Mouse (Mus musculus) kidney, embryonic 16.5 days (tissue): ENCODE measurements around the gene Ints1. TPM values are rescaled to one million over a fixed set of nuclear protein-coding genes. Genes with fewer than 3 reads are reported as not detected.

Source experiments
- microRNA-seq: library from miRNA; unstranded; fragments of <30 nt; microRNA quantifications from one replicate; pipeline ENCODE4, GENCODE M21; 2016
- polyA plus RNA-seq: library from polyadenylated mRNA; unstranded; fragments of >200 nt; fragmentation: Nextera tagmentation; extraction: Ambion mirVana; gene quantifications from 2 replicates; pipeline ENCODE4 v1.2.1, GENCODE M21; 2015

Ints1 gene
- polyA plus RNA-seq, 1 experiment from 2014 or later = 28.3 TPM

Small RNA genes lying within 50 kb of the gene (microRNA-seq; reads per million reads assigned to microRNA genes)
- gene Mir7037 = not detected

Other genes with a start within 250 kb of the Ints1 start
- gene Uncx, start 232.2 kb downstream of the Ints1 start, polyA plus RNA-seq = 52.8 and 65.4 TPM in 2 replicates
- gene Micall2, start 39.3 kb downstream of the Ints1 start, polyA plus RNA-seq = 5.4 TPM in 2 replicates
- gene Mafk, start 15.8 kb upstream of the Ints1 start, polyA plus RNA-seq = 12.2 and 13.3 TPM in 2 replicates
- 9.6 and 10.3 TPM in 2 replicates for gene Tmem184a, start 44.2 kb upstream of the Ints1 start, polyA plus RNA-seq
- 0.72 TPM in 1 of 2 replicates, not detected in the other for gene Gm26938, start 50.7 kb upstream of the Ints1 start, polyA plus RNA-seq
- gene Psmg3, start 51.2 kb upstream of the Ints1 start, polyA plus RNA-seq = 74.3 and 77.5 TPM in 2 replicates
- gene Elfn1, start 132.3 kb upstream of the Ints1 start, polyA plus RNA-seq = 0.24 and 0.37 TPM in 2 replicates